Mouse (Mus musculus) CH12.LX (cell line): ENCODE data around the gene Adipor1. TPM values are rescaled to one million over a fixed set of nuclear protein-coding genes. Genes with fewer than 3 reads are reported as not detected.

ENCODE experiments used
- DNase-seq: peaks from one replicate; pipeline ENCODE4 v3.0.0-alpha.2; 2013; ENCODE audit errors: extremely low read depth
- H3K27ac ChIP-seq: 2 replicates; pipeline ENCODE4 v1.5.1; 2012; ENCODE audit warnings: low read depth, mild to moderate bottlenecking, control low read depth, moderate library complexity; ENCODE audit not compliant: insufficient read depth
- H3K27me3 ChIP-seq: replicated peaks from 2 replicates; pipeline ENCODE3; 2012; ENCODE audit warnings: inconsistent platforms
- H3K36me3 ChIP-seq, 2 experiments: replicated peaks in 1 of 2; 2 replicates each; pipeline versions ENCODE3 to v1.6.1; 2012; ENCODE audit warnings: inconsistent platforms in 1 of 2, low read length in 1 of 2, mild to moderate bottlenecking in 1 of 2, mixed read lengths in 1 of 2, moderate library complexity in 1 of 2; ENCODE audit not compliant: control insufficient read depth in 1 of 2, insufficient read depth in 1 of 2
- H3K4me1 ChIP-seq, 2 experiments: 2 replicates each; pipeline ENCODE4 v1.6.1; 2012; ENCODE audit warnings: inconsistent platforms in 1 of 2, moderate library complexity in 1 of 2; ENCODE audit not compliant: insufficient read depth in 2 of 2, control insufficient read depth in 1 of 2
- H3K4me2 ChIP-seq: 2 replicates; pipeline ENCODE4 v1.6.1; 2012; ENCODE audit warnings: low read depth, mild to moderate bottlenecking, control low read depth; ENCODE audit not compliant: poor library complexity, insufficient read depth, severe bottlenecking
- H3K4me3 ChIP-seq, 3 experiments: fragments of 150-350 bp in 1 of 3; sonication (generic) in 1 of 3; replicated peaks in 1 of 3; 2 replicates each; pipeline versions ENCODE3 to v1.5.1; 2011 to 2012; ENCODE audit warnings: low read depth in 2 of 3, low read length in 2 of 3, mild to moderate bottlenecking in 2 of 3, moderate library complexity in 2 of 3, control low read depth in 1 of 3, improper control_type of control experiment in 1 of 3, inconsistent platforms in 1 of 3, mixed read lengths in 1 of 3; ENCODE audit not compliant: poor library complexity in 1 of 3
- H3K79me2 ChIP-seq: replicated peaks from 2 replicates; pipeline ENCODE4 v1.6.1; 2012; ENCODE audit warnings: mild to moderate bottlenecking, moderate library complexity; ENCODE audit not compliant: control insufficient read depth, poor library complexity, insufficient read depth, severe bottlenecking; ENCODE audit errors: extremely low read depth
- H3K9ac ChIP-seq: 2 replicates; pipeline ENCODE4 v1.6.1; 2012; ENCODE audit warnings: low read depth, mild to moderate bottlenecking, control low read depth, moderate library complexity; ENCODE audit not compliant: insufficient read depth
- H3K9me3 ChIP-seq: replicated peaks from 2 replicates; pipeline ENCODE3; 2012; ENCODE audit warnings: low read length, inconsistent platforms, mixed read lengths
- BHLHE40 ChIP-seq: IDR thresholded peaks from 2 replicates; pipeline ENCODE4 v1.6.1; 2011; ENCODE audit warnings: mild to moderate bottlenecking, low read depth, low read length, improper control_type of control experiment
- CHD1 ChIP-seq: IDR thresholded peaks from 2 replicates; pipeline ENCODE4 v1.6.1; 2012; ENCODE audit warnings: low read depth, low read length, improper control_type of control experiment, inconsistent platforms
- CHD2 ChIP-seq: IDR thresholded peaks from 2 replicates; pipeline ENCODE4 v1.6.1; 2011; ENCODE audit warnings: low read length, improper control_type of control experiment
- CTCF ChIP-seq, 2 experiments: IDR thresholded peaks in 1 of 2; conservative IDR thresholded peaks in 1 of 2; 2 replicates each; pipeline ENCODE4 v1.5.1; 2011 to 2012; ENCODE audit warnings: low read depth in 2 of 2, low read length in 2 of 2, improper control_type of control experiment in 1 of 2, inconsistent platforms in 1 of 2, mild to moderate bottlenecking in 1 of 2, moderate library complexity in 1 of 2
- E2F4 ChIP-seq: IDR thresholded peaks from 2 replicates; pipeline ENCODE4 v1.6.1; 2011; ENCODE audit warnings: low read depth, low read length, improper control_type of control experiment; ENCODE audit not compliant: insufficient replicate concordance
- ELF1 ChIP-seq: IDR thresholded peaks from 2 replicates; pipeline ENCODE4 v1.6.1; 2014; ENCODE audit warnings: low read depth, mild to moderate bottlenecking, inconsistent platforms, low read length, improper control_type of control experiment
- EP300 ChIP-seq: IDR thresholded peaks from 2 replicates; pipeline ENCODE4 v1.6.1; 2011; ENCODE audit warnings: low read length, improper control_type of control experiment
- ETS1 ChIP-seq: conservative IDR thresholded peaks from 2 replicates; pipeline ENCODE4 v1.6.1; 2012; ENCODE audit warnings: low read depth, mild to moderate bottlenecking, inconsistent platforms, low read length, improper control_type of control experiment, moderate library complexity
- GABPA ChIP-seq: IDR thresholded peaks from 2 replicates; pipeline ENCODE4 v1.6.1; 2012; ENCODE audit warnings: low read depth, low read length, improper control_type of control experiment, inconsistent platforms; ENCODE audit not compliant: insufficient replicate concordance
- HCFC1 ChIP-seq: IDR thresholded peaks from 2 replicates; pipeline ENCODE4 v1.6.1; 2012; ENCODE audit warnings: low read depth, mild to moderate bottlenecking, inconsistent platforms, low read length, improper control_type of control experiment
- IRF4 ChIP-seq: IDR thresholded peaks from 2 replicates; pipeline ENCODE4 v1.6.1; 2014; ENCODE audit warnings: low read depth, mild to moderate bottlenecking, inconsistent platforms, low read length, improper control_type of control experiment
- JUN ChIP-seq: IDR thresholded peaks from 2 replicates; pipeline ENCODE4 v1.6.1; 2011; ENCODE audit warnings: low read depth, mild to moderate bottlenecking, low read length, improper control_type of control experiment, moderate library complexity; ENCODE audit not compliant: insufficient read depth
- JUND ChIP-seq: conservative IDR thresholded peaks from 2 replicates; pipeline ENCODE4 v1.6.1; 2011; ENCODE audit warnings: low read depth, low read length, improper control_type of control experiment
- KAT2A ChIP-seq: IDR thresholded peaks from 2 replicates; pipeline ENCODE4 v1.6.1; 2012; ENCODE audit warnings: low read length, improper control_type of control experiment, inconsistent platforms; ENCODE audit not compliant: insufficient replicate concordance
- MAFK ChIP-seq: IDR thresholded peaks from 2 replicates; pipeline ENCODE4 v1.6.1; 2011; ENCODE audit warnings: low read length, improper control_type of control experiment; ENCODE audit not compliant: insufficient replicate concordance
- MAX ChIP-seq: IDR thresholded peaks from 2 replicates; pipeline ENCODE4 v1.6.1; 2011; ENCODE audit warnings: low read length, improper control_type of control experiment
- MAZ ChIP-seq: IDR thresholded peaks from 2 replicates; pipeline ENCODE4 v1.6.1; 2012; ENCODE audit warnings: low read depth, mild to moderate bottlenecking, inconsistent platforms, low read length, improper control_type of control experiment, moderate library complexity
- MEF2A ChIP-seq: IDR thresholded peaks from 2 replicates; pipeline ENCODE4 v1.6.1; 2014; ENCODE audit warnings: low read depth, mild to moderate bottlenecking, inconsistent platforms, low read length, improper control_type of control experiment, borderline replicate concordance
- MXI1 ChIP-seq: IDR thresholded peaks from 2 replicates; pipeline ENCODE4 v1.6.1; 2011; ENCODE audit warnings: mild to moderate bottlenecking, low read depth, low read length, improper control_type of control experiment
- MYC ChIP-seq: IDR thresholded peaks from 2 replicates; pipeline ENCODE4 v1.6.1; 2011; ENCODE audit warnings: low read depth, mild to moderate bottlenecking, improper control_type of control experiment, low read length
- NELFE ChIP-seq: IDR thresholded peaks from 2 replicates; pipeline ENCODE4 v1.6.1; 2011; ENCODE audit warnings: low read depth, low read length, improper control_type of control experiment
- NRF1 ChIP-seq: IDR thresholded peaks from 2 replicates; pipeline ENCODE4 v1.6.1; 2014; ENCODE audit warnings: low read depth, mild to moderate bottlenecking, inconsistent platforms, low read length, improper control_type of control experiment, moderate library complexity
- PAX5 ChIP-seq: IDR thresholded peaks from 2 replicates; pipeline ENCODE4 v1.6.1; 2012; ENCODE audit warnings: low read length, inconsistent platforms, mixed read lengths
- POLR2A ChIP-seq: IDR thresholded peaks from 2 replicates; pipeline ENCODE4 v1.6.1; 2011; ENCODE audit warnings: low read depth, mild to moderate bottlenecking, improper control_type of control experiment, low read length
- POLR2AphosphoS2 ChIP-seq: IDR thresholded peaks from 2 replicates; pipeline ENCODE4 v1.6.1; 2011; ENCODE audit warnings: low read depth, low read length, improper control_type of control experiment
- RAD21 ChIP-seq: IDR thresholded peaks from 2 replicates; pipeline ENCODE4 v1.6.1; 2011; ENCODE audit warnings: low read depth, mild to moderate bottlenecking, low read length, improper control_type of control experiment, moderate library complexity
- RCOR1 ChIP-seq: conservative IDR thresholded peaks from 2 replicates; pipeline ENCODE4 v1.6.1; 2012; ENCODE audit warnings: low read depth, mild to moderate bottlenecking, inconsistent platforms, low read length, improper control_type of control experiment
- SIN3A ChIP-seq: IDR thresholded peaks from 2 replicates; pipeline ENCODE4 v1.6.1; 2012; ENCODE audit warnings: low read length, improper control_type of control experiment, inconsistent platforms
- SMC3 ChIP-seq: IDR thresholded peaks from 2 replicates; pipeline ENCODE4 v1.6.1; 2011; ENCODE audit warnings: low read depth, low read length, improper control_type of control experiment
- TBP ChIP-seq: conservative IDR thresholded peaks from 2 replicates; pipeline ENCODE4 v1.6.1; 2011; ENCODE audit warnings: low read depth, low read length, improper control_type of control experiment
- TCF12 ChIP-seq: IDR thresholded peaks from 2 replicates; pipeline ENCODE4 v1.6.1; 2014; ENCODE audit warnings: low read depth, mild to moderate bottlenecking, inconsistent platforms, low read length, improper control_type of control experiment
- UBTF ChIP-seq: IDR thresholded peaks from 2 replicates; pipeline ENCODE4 v1.6.1; 2012; ENCODE audit warnings: low read depth, mild to moderate bottlenecking, inconsistent platforms, low read length, improper control_type of control experiment, moderate library complexity
- USF1 ChIP-seq: IDR thresholded peaks from 2 replicates; pipeline ENCODE4 v1.6.1; 2014; ENCODE audit warnings: low read depth, mild to moderate bottlenecking, inconsistent platforms, low read length, improper control_type of control experiment
- USF2 ChIP-seq: conservative IDR thresholded peaks from 2 replicates; pipeline ENCODE4 v1.6.1; 2011; ENCODE audit warnings: low read depth, low read length, improper control_type of control experiment
- ZC3H11A ChIP-seq: IDR thresholded peaks from 2 replicates; pipeline ENCODE4 v1.6.1; 2012; ENCODE audit warnings: low read depth, mild to moderate bottlenecking, inconsistent platforms, low read length, improper control_type of control experiment
- ZKSCAN1 ChIP-seq: IDR thresholded peaks from 2 replicates; pipeline ENCODE4 v1.6.1; 2012; ENCODE audit warnings: low read depth, inconsistent platforms, low read length, improper control_type of control experiment, borderline replicate concordance
- ZMIZ1 ChIP-seq: IDR thresholded peaks from 2 replicates; pipeline ENCODE4 v1.6.1; 2012; ENCODE audit warnings: low read depth, mild to moderate bottlenecking, inconsistent platforms, low read length, improper control_type of control experiment
- ZNF384 ChIP-seq: IDR thresholded peaks from 2 replicates; pipeline ENCODE4 v1.6.1; 2012; ENCODE audit warnings: low read depth, low read length, improper control_type of control experiment, inconsistent platforms
- dilution Hi-C: fragments of 300-500 bp; cut with MboI; formaldehyde crosslinking; loops from 2 replicates; pipeline ENCODE4 v1.14.3; 2020; ENCODE audit warnings: low sequenced_read_pairs; ENCODE audit not compliant: extremely low pct_unique_long_range_greater_than_20kb, extremely low pct_ligation_motif_present
- in situ Hi-C: fragments of 300-500 bp; cut with MboI; formaldehyde crosslinking; loops from 3 replicates; pipeline ENCODE4 v1.14.3; 2019; ENCODE audit warnings: low sequenced_read_pairs, low pct_ligation_motif_present, low pct_unique_long_range_greater_than_20kb, mixed read lengths
- polyA plus RNA-seq: library from polyadenylated mRNA; unstranded; fragments of >175 nt; gene quantifications from 2 replicates; pipeline ENCODE4 v1.2.1, GENCODE M21; 2012; ENCODE audit warnings: low read depth; ENCODE audit not compliant: insufficient read length
- total RNA-seq, 2 experiments: library from RNA; depleted of rRNA; stranded (reverse); fragments of 300-350 nt in 1 of 2; fragments of >200 nt in 1 of 2; gene quantifications; 2 replicates each; pipeline ENCODE4 v1.2.3; 2012 to 2014

The Adipor1 gene
- total and polyA plus RNA-seq, 3 experiments: 64.1 to 94.0 (median 70.8) TPM

DNA sequence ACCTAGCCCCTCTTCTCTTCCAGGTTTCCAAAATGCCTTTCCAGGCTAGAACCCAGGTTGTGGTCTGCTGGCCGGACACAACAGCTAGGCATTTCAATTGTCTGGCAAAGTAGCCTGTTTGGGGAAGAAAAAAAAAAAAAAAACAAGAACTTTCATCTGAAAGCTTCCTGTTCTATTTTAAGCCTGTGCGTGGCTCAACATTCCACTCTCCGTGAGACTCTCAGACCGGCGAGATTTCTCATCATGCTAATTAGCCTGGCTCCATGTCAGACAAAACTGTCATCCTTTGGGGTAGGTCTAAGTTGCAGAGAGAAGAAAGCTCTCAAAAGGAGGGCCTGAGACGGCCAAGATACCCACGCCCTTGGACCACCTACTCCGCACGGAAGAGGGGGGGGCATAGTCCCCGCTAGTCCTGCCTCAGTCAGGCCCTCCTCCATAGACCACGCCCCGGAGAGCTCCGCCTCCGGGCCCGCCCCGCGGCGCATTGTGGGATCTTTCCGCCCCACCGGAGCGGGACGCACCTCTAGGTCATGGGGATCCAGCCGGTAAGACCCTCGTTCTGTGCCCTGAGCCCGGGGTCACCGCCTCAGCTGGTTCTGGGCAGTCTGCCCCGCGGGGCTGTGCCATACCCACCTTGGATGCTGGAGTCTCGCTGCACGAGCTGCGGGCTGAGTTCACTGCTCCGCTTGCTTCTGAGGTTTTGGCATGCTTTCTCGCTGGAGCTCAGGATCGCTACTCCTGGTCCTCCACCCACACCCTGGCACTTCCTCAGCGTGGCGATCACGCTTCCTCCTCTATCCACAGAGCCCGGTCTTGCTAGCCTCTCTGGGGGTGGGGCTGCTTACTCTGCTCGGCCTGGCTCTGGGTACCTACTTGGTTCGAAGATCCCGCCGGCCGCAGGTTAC lies 9.4 kb upstream of the Adipor1 start, which contains the start of gene Cyb5r1:
Gene Cyb5r1 (plus strand): TSS at position 51 of the 905 bp plus-strand sequence.
- peak; percentile 86 for DNase-seq
- peak within 1 kb of the TSS; percentile 92 for H3K9ac ChIP-seq
- H3K27me3 ChIP-seq: no peaks in the 10 kb centered on the region
- TF ChIP-seq SIN3A (no peak; the same call in none of the 2 replicates), JUN (no peak), ZMIZ1 (peak; percentile 77; the same call in 1 of the 2 replicates), CHD1 (no peak), HCFC1 (peak; percentile 43), KAT2A (no peak), CHD2 (no peak), TBP (no peak), MAX (peak; percentile 59), ELF1 (no peak), TCF12 (peak; percentile 66; the same call in 1 of the 2 replicates), JUND (no peak), POLR2AphosphoS2 (0 out of 2 replicates have a peak, but pooled peaks have one; percentile 49), GABPA (no peak), BHLHE40 (no peak), ETS1 (no peak), ZC3H11A (no peak), MYC (no peak), CTCF (conservative IDR thresholded peaks at IDR 0.05 in 1 of 2, IDR thresholded peaks at IDR 0.05 in 1 of 2; ENCODE audit: low read depth in 2 of 2, low read length in 2 of 2) (no peak), MEF2A (peak; percentile 56; the same call in 1 of the 2 replicates), POLR2A (peak; percentile 86), E2F4 (no peak), MAZ (peak; percentile 63; the same call in 1 of the 2 replicates), PAX5 (no peak), IRF4 (no peak), NELFE (peak; percentile 88), UBTF (no peak), USF2 (no peak), USF1 (no peak), SMC3 (no peak), ZKSCAN1 (no peak), RCOR1 (no peak), MAFK (no peak), EP300 (no peak), MXI1 (peak; percentile 84; the same call in 1 of the 2 replicates), NRF1 (no peak), ZNF384 (peak; percentile 54; the same call in 1 of the 2 replicates), RAD21 (no peak)
- peaks cover 32 to 34% of the 10 kb centered on the region in 2 experiments for H3K36me3 ChIP-seq
- in situ Hi-C loops (no loop called here), dilution Hi-C loops (no loop called here)
- H3K4me3 ChIP-seq: peak within 1 kb of the TSS; percentile 74 to 100 (median 98)
- H3K27ac ChIP-seq: peak within 1 kb of the TSS; percentile 87
- peaks cover 7% of the 10 kb centered on the region; the same call in 1 of the 2 replicates for H3K79me2 ChIP-seq
- no peaks in the 10 kb centered on the region for H3K9me3 ChIP-seq
- H3K4me2 ChIP-seq: peak within 1 kb of the TSS; percentile 77
- peaks cover 3 to 12% of the 10 kb centered on the region in 2 experiments for H3K4me1 ChIP-seq
